Mouse (Mus musculus) myocyte (in vitro differentiated cells): Measurements from ENCODE around the gene Rnf145. TPM values are rescaled to one million over a fixed set of nuclear protein-coding genes. Genes with fewer than 3 reads are reported as not detected.
"Not testable (repeated sequence)": the region's sequence is repeated elsewhere in the genome, so short reads cannot be mapped to it uniquely, and the experiment has no call there.

Source experiments
- H3K27me3 ChIP-seq: one replicate; pipeline ENCODE4 v1.6.1; 2011; ENCODE audit not compliant: control insufficient read depth, insufficient read depth, insufficient read length
- H3K36me3 ChIP-seq: one replicate; pipeline ENCODE4 v1.6.1; 2011; ENCODE audit not compliant: control insufficient read depth, insufficient read depth
- H3K4me2 ChIP-seq: one replicate; pipeline ENCODE4 v1.6.1; 2011; ENCODE audit warnings: low read depth, control low read depth
- H3K4me3 ChIP-seq: one replicate; pipeline ENCODE4 v1.5.1; 2011; ENCODE audit warnings: mild to moderate bottlenecking, control low read depth, moderate library complexity
- H3K79me2 ChIP-seq: one replicate; pipeline ENCODE4 v1.6.1; 2011; ENCODE audit not compliant: control insufficient read depth, insufficient read depth
- H3ac ChIP-seq: one replicate; pipeline ENCODE4 v1.6.1; 2011; ENCODE audit not compliant: control insufficient read depth, insufficient read length
- CEBPB ChIP-seq: IDR thresholded peaks from 2 replicates; pipeline ENCODE4 v1.6.1; 2011; ENCODE audit warnings: mild to moderate bottlenecking, moderate library complexity; ENCODE audit not compliant: poor library complexity, insufficient read depth, severe bottlenecking
- E2F4 ChIP-seq: IDR thresholded peaks from one replicate; pipeline ENCODE4 v1.6.1; 2011; ENCODE audit warnings: mild to moderate bottlenecking, control low read depth, moderate library complexity; ENCODE audit not compliant: insufficient read depth
- MAX ChIP-seq: IDR thresholded peaks from one replicate; pipeline ENCODE4 v1.6.1; 2011; ENCODE audit warnings: low read depth, mild to moderate bottlenecking, control low read depth
- MYOD1 ChIP-seq, 3 experiments: IDR thresholded peaks; one replicate each; pipeline ENCODE4 v1.6.1; 2011; ENCODE audit warnings: control low read depth in 2 of 3, low read depth in 2 of 3, mild to moderate bottlenecking in 2 of 3, moderate library complexity in 1 of 3; ENCODE audit not compliant: insufficient read length in 2 of 3, control insufficient read depth in 1 of 3
- MYOG ChIP-seq, 3 experiments: IDR thresholded peaks; one replicate each; pipeline ENCODE4 v1.6.1; 2011; ENCODE audit warnings: control low read depth in 2 of 3, low read depth in 2 of 3, mild to moderate bottlenecking in 2 of 3; ENCODE audit not compliant: insufficient read length in 2 of 3, control insufficient read depth in 1 of 3, insufficient read depth in 1 of 3
- POLR2A ChIP-seq: IDR thresholded peaks from one replicate; pipeline ENCODE4 v1.6.1; 2011; ENCODE audit warnings: low read depth, mild to moderate bottlenecking, control low read depth, moderate library complexity; ENCODE audit not compliant: insufficient read length
- POLR2AphosphoS2 ChIP-seq: IDR thresholded peaks from one replicate; pipeline ENCODE4 v1.6.1; 2011; ENCODE audit warnings: low read depth, control low read depth; ENCODE audit not compliant: insufficient read length
- REST ChIP-seq: IDR thresholded peaks from one replicate; pipeline ENCODE4 v1.6.1; 2011; ENCODE audit warnings: mild to moderate bottlenecking, control low read depth, moderate library complexity; ENCODE audit not compliant: insufficient read depth, insufficient read length
- SRF ChIP-seq: IDR thresholded peaks from one replicate; pipeline ENCODE4 v1.6.1; 2011; ENCODE audit warnings: low read depth; ENCODE audit not compliant: control insufficient read depth, insufficient read length
- TCF12 ChIP-seq: IDR thresholded peaks from one replicate; pipeline ENCODE4 v1.6.1; 2011; ENCODE audit warnings: mild to moderate bottlenecking, control low read depth; ENCODE audit not compliant: poor library complexity, insufficient read depth, severe bottlenecking
- TCF3 ChIP-seq: IDR thresholded peaks from one replicate; pipeline ENCODE4 v1.6.1; 2011; ENCODE audit warnings: low read depth, control low read depth; ENCODE audit not compliant: insufficient read length
- USF1 ChIP-seq: IDR thresholded peaks from one replicate; pipeline ENCODE4 v1.6.1; 2011; ENCODE audit warnings: low read depth, mild to moderate bottlenecking, control low read depth, moderate library complexity
- polyA plus RNA-seq: library from polyadenylated mRNA; unstranded; fragments of >200 nt; fragmentation: generic; extraction: Trizol; gene quantifications from one replicate; pipeline ENCODE4 v1.2.1, GENCODE M21; 2012; ENCODE audit warnings: missing spikeins

Gene Rnf145
- polyA plus RNA-seq, 1 experiment: 63.6 TPM

DNA sequence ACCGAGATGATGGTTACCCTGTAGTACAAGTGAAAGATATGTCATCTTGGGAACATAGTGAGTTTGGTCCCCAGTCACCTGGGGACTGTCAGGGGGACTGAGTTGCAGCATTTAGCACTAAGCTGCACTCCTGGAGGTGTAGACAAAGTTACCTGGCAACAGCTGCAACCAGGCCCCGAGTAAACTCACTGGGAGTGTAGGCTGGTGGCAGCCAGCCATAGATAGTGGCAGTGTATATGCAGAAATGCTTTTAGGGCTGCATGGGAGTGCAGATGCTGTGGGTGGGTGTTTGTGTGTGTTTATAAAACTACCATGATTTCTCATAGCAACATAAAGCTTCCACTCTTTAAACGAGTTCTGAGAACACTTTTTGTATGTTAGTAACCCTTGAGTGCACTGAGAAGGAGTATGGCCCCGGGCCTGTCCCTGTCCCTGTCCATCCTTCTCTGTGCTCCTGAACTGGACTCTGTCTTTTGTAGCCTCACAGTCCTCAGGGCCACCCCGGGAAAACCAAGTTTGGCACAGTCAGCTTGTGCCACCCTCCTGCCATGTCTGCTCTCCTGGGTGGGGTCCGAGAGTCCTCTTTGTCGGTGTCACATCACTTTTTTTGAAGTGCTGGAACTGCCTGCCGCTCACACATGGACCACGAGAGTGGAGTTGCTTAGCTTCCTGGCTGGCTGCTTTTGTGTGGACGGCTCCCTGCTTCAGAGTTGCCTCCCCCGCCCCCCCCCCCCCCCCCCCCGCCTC lies 43.8 kb downstream of the Rnf145 start:
- TF ChIP-seq MYOD1 (IDR thresholded peaks at IDR 0.05; ENCODE audit: control insufficient read depth in 1 of 3, insufficient read length in 2 of 3, low read depth in 2 of 3) (no peak), E2F4 (no peak), TCF12 (no peak), TCF3 (no peak), USF1 (no peak)
- H3K79me2 ChIP-seq: no peaks in the 10 kb centered on the region

DNA sequence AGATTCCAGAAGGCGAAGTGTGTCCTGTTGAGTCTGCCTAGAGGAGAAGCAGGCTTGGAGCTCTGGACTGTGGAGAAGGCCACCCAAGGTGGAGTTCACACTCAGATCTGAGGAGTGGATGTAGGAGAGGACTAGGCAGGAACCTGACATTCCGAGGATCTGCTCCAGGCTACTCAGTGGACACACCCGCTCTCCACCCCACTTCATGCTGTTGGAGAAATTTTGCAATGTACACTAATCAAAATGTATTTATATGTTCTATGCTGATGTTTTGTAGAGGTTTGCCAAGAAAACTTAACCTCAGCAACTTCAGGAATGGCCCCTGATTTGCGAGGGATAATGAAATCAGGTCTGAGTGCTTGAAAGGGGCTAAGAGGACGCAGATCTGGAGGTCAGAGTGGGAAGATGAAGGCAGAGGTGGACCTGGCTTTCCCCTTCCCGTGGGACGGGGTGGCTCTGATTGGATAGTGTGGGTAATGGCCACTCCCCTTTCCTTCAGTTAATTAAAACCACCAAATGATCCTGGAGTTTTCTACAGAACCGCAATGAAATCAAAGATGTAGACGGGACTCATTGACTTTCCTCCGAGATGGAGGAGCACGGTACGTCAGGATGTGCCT lies 45.6 kb downstream of the Rnf145 start:
- Histone ChIP-seq H3K4me3 (no peak overlapping the region), H3ac (no peak overlapping the region), H3K27me3 (no peaks in the 10 kb centered on the region), H3K4me2 (no peak overlapping the region), H3K79me2 (no peaks in the 10 kb centered on the region), H3K36me3 (peaks cover 24% of the 10 kb centered on the region)
- TF ChIP-seq MYOD1 (IDR thresholded peaks at IDR 0.05; ENCODE audit: control insufficient read depth in 1 of 3, insufficient read length in 2 of 3, low read depth in 2 of 3): no peak
- TF ChIP-seq TCF3: no peak
- no peak for TF ChIP-seq POLR2AphosphoS2
- TF ChIP-seq MAX: no peak
- TF ChIP-seq SRF: no peak
- no peak for TF ChIP-seq TCF12
- TF ChIP-seq CEBPB: no peak
- no peak for TF ChIP-seq POLR2A

More for the DNA sequence above, 43.8 kb downstream of the Rnf145 start:
- no peaks in the 10 kb centered on the region for H3K27me3 ChIP-seq
- no peak overlapping the region for H3K4me3 ChIP-seq
- H3K4me2 ChIP-seq: no peak overlapping the region
- H3K36me3 ChIP-seq: peaks cover 29% of the 10 kb centered on the region
- no peak overlapping the region for H3ac ChIP-seq

DNA sequence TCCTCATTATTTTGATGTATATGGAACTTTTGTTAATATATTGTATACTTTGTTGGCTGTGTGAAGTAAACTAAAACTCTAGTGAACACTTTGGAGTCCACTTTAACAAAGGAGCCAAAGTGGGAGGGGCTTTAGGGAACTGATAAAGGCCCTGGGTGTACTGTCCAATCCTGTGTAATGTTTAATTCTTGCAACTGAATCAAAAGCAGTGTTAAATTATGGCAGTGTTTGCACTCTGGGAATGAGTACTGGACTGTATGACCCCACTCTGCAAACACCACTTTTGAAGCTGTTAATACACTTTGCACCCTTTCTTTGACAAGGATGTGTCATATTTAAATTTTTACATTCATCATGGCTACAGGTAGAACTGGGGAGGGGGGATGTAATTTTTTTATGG lies 46.2 kb downstream of the Rnf145 start:
- no peak overlapping the region for H3K4me3 ChIP-seq
- H3K79me2 ChIP-seq: no peaks in the 10 kb centered on the region
- no peak for TF ChIP-seq POLR2A
- TF ChIP-seq E2F4: no peak
- no peak for TF ChIP-seq TCF3
- TF ChIP-seq REST: no peak
- no peak for TF ChIP-seq MYOG (IDR thresholded peaks at IDR 0.05; ENCODE audit: control insufficient read depth in 1 of 3, insufficient read depth in 1 of 3, insufficient read length in 2 of 3, low read depth in 2 of 3)
- no peak for TF ChIP-seq POLR2AphosphoS2
- TF ChIP-seq CEBPB: no peak
- H3ac ChIP-seq: no peak overlapping the region
- peaks cover 20% of the 10 kb centered on the region for H3K36me3 ChIP-seq
- H3K27me3 ChIP-seq: no peaks in the 10 kb centered on the region
- no peak overlapping the region for H3K4me2 ChIP-seq

DNA sequence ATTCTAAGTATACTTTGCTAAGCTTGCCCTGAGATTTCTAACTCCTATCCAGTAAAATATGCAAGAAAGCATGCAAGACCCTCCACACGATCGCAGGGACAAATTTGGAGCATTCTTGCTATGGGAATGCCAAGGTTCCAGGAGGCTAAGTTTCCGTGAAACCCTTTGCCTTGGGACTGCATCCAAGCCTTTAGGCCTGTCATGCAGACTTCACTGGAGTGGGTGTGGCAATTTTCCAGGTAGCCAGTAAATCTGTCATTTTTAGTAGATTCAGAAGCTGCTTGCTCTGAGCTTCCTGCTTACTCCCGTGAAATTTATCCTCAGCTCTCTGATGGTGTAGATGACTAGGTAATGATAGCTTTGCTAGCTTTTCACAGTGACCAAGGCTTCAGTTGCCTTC lies 51.6 kb downstream of the Rnf145 start:
- H3K79me2 ChIP-seq, H3K27me3 ChIP-seq, H3K36me3 ChIP-seq, H3ac ChIP-seq, H3K4me3 ChIP-seq, H3K4me2 ChIP-seq: not testable (repeated sequence)

DNA sequence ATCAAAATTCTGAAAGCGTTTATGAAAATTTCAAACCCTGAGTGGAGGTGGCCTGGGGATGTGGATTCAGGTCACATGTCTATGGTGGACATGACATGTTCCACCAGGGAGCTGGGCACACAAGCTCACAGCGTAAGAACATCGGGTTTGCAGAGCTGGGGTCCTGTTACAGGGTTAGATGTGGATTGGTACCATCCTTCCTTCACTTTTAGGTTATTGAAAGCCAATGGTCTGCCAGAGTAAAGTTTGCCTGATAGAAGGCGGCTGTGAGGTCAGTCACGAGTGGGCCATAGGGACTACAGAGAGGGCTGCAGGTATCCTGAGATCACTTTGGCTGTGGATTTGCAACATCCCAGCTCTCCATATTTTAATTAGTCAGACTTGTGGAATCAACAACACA lies 54.0 kb downstream of the Rnf145 start:
- no peak overlapping the region for H3ac ChIP-seq
- no peak overlapping the region for H3K4me3 ChIP-seq
- H3K79me2 ChIP-seq: no peaks in the 10 kb centered on the region
- TF ChIP-seq USF1 (no peak), REST (no peak), TCF3 (no peak), SRF (no peak), CEBPB (no peak)
- no peak overlapping the region for H3K4me2 ChIP-seq
- H3K27me3 ChIP-seq: no peaks in the 10 kb centered on the region
- H3K36me3 ChIP-seq: no peaks in the 10 kb centered on the region

DNA sequence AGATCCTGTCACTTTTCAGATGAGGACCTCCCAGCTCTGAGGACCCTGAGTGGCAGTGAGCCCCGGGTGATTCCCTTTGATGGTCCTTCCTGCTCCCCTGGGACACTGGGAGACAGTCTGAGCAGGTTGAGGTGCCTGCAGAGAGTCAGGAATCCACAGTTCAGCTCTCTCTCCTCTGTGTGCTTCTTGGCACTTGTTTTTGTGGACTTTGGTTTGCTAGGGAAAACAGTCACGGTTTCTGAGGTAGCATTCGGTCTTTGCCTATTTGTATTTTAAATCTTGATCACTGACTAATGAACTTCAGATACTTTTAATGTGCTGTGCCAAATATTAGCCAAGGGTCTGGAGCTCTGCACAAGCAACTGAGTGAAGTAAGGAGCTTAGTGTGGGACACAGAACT lies 54.6 kb downstream of the Rnf145 start:
- Histone ChIP-seq H3K4me3 (no peak overlapping the region), H3K4me2 (no peak overlapping the region), H3ac (no peak overlapping the region), H3K36me3 (no peaks in the 10 kb centered on the region), H3K27me3 (no peaks in the 10 kb centered on the region), H3K79me2 (no peaks in the 10 kb centered on the region)
- TF ChIP-seq POLR2A: no peak
- TF ChIP-seq MYOG (IDR thresholded peaks at IDR 0.05; ENCODE audit: control insufficient read depth in 1 of 3, insufficient read depth in 1 of 3, insufficient read length in 2 of 3, low read depth in 2 of 3): no peak
- TF ChIP-seq MYOD1 (IDR thresholded peaks at IDR 0.05; ENCODE audit: control insufficient read depth in 1 of 3, insufficient read length in 2 of 3, low read depth in 2 of 3): no peak
